Mouse (Mus musculus) layer of hippocampus, adult 6 months (tissue): ENCODE results near the gene Zfp955a. TPM values are rescaled to one million over a fixed set of nuclear protein-coding genes. Genes with fewer than 3 reads are reported as not detected.

ENCODE experiments used
- long read RNA-seq, 2 experiments: library from polyadenylated mRNA; unstranded; transcript quantifications; one replicate each; pipeline ENCODE4 v2.0.0; 2019 to 2020
- polyA plus RNA-seq: library from polyadenylated mRNA; unstranded; fragments of <200 nt; fragmentation: Nextera tagmentation; gene quantifications from 2 replicates; pipeline ENCODE4 v1.2.3, GENCODE M21; 2021

Zfp955a gene
- polyA plus RNA-seq = 4.3 and 4.9 TPM in 2 replicates
- long read RNA-seq, experiment 1, transcript Zfp955a-201 (4 exons, 3,544 nt) = major isoform, 6 of 11 reads
- long read RNA-seq, experiment 1, partial matches to known transcripts = 2 of 11 reads
- long read RNA-seq, experiment 1, other reads (novel, unspliced or antisense) = 3 of 11 reads
- long read RNA-seq, experiment 2, transcript Zfp955a-201 (4 exons, 3,544 nt) = major isoform, 36 of 52 reads
- long read RNA-seq, experiment 2, partial matches to known transcripts = 4 of 52 reads
- long read RNA-seq, experiment 2, other reads (novel, unspliced or antisense) = 12 of 52 reads

DNA sequence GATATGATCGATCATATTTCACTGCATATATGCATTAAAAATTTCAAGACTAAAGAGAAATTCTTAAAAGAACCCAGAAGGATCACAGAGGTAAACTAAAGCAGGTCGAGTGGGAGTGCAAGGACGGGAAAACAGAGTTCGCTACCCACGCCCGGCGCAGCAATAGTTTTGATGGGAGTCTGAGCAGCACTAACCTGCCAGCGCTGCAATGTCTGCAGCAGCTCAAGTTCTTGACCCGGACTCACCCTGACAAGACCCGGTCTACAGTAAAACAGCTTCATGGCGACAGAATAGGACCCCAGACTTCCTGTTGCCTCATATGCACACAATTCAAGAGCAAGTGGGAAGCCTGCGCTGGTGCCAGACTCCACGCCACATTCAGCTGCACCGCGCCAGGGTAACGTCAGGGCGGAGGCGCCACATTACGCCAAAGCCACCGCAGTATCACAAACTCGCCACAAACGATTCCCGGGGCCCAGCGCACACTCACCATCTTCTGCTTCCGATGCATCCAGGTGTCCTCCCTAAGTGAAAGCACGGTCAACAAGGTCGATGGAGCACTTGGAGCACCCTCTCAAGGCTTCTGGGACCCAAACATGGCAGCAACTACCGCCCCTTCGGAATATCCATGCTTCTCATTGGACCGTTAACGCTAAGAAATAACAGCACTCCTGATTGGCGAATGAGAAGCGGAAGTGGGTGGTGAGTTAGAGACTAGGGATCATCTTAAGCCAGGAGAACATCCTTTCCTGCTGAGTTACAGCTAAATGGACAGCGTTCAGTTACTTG lies at the start of gene Zfp955a:
Gene Zfp955a (minus strand): TSS at position 616 of the 789 bp plus-strand sequence.

DNA sequence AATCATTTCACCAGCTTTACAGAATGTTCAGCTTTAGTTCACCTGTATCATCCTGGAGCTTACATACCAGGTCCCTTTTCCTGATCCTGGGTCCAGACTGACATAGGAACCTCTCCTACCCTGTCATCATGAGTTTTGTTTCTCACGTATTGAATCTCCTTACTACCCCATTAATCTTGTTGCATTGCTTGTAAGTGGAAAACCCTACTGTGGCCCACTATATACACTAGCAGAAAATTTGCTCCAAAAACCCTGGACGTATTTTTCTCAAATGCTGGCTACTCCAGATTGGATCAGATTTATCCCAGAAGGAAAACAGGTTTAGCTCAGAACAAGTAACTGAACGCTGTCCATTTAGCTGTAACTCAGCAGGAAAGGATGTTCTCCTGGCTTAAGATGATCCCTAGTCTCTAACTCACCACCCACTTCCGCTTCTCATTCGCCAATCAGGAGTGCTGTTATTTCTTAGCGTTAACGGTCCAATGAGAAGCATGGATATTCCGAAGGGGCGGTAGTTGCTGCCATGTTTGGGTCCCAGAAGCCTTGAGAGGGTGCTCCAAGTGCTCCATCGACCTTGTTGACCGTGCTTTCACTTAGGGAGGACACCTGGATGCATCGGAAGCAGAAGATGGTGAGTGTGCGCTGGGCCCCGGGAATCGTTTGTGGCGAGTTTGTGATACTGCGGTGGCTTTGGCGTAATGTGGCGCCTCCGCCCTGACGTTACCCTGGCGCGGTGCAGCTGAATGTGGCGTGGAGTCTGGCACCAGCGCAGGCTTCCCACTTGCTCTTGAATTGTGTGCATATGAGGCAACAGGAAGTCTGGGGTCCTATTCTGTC lies 34.3 kb upstream of the Zfp955a start, which contains the start of gene Zfp955b:
Gene Zfp955b (plus strand): TSS at position 506 of the 837 bp plus-strand sequence.

DNA sequence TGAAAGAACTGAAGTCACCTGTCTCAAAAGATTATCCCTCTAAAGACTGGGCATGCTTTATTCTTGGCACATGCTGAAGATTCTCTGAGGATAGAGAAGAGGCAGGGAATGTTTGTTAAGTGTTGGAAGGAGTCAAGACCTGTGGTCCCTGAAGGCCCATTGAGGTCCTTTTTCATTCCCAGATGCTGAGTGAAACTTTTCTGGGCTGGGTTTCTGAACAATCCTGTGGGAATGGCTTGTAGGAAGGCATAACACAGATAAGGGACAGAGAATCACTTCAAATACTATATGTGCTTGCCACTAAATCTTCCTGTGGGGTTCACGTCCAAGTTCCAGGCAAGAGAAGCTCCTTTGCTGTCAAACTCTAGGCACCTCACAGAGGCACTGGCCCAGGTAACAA lies 9.4 kb upstream of the Zfp955a start, which contains the start of gene Olfr63:
Gene Olfr63 (plus strand): TSS at position 301 of the 400 bp plus-strand sequence.

DNA sequence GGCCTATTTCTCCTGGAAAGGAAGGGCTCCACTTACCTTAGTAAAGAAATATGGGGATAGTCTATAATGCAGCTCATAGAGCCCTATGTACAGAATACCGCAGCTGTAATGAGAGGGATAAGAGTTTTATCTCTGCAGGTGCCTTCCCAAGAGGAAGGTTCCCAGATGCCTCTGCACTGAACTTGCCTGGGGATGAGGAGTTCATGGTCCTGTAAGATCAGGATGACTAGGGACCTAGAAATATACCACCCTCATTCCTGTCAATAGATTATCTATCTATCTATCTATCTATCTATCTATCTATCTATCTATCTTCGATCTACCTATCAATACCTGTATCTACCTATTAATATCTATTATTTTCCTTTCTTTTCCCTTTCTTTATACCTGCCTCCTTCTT lies 33.4 kb downstream of the Zfp955a start, which contains the start of gene Olfr1564:
Gene Olfr1564 (minus strand): TSS at position 101 of the 400 bp plus-strand sequence.

DNA sequence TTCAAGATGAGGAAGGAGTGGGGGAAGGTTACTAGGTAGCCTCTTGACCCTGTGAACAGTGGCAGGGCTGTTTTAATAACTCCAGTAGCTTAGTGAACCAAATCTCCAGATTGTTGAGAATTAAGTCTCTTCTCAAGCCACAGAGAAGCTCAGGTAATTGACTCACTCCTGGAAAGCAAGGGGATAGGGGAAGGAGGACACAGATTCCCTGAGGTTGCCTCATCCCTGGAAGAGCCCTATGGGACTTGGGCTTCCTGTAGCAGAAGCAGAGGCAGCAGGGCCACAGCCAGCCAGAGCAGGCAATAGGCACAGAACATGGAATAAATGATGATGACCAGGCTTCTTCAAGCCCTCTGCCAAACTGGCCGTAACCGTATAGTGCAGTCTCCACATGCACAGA lies 63.9 kb downstream of the Zfp955a start, which contains the start of gene Olfr239:
Gene Olfr239 (plus strand): TSS at position 301 of the 400 bp plus-strand sequence.

Other genes with a start within 250 kb of the Zfp955a start
- 9.0 and 10.2 TPM in 2 replicates for gene Zfp763, start 221.7 kb downstream of the Zfp955a start, polyA plus RNA-seq
- gene 4921501E09Rik, start 187.1 kb downstream of the Zfp955a start, polyA plus RNA-seq = not detected in 2 replicates
- gene Zfp563, start 165.8 kb downstream of the Zfp955a start, polyA plus RNA-seq = 9.9 TPM in 2 replicates
- 0.84 and 0.85 TPM in 2 replicates for gene Morc2b, start 115.5 kb downstream of the Zfp955a start, polyA plus RNA-seq
- not detected in 2 replicates for gene Olfr55, start 86.7 kb downstream of the Zfp955a start, polyA plus RNA-seq
- gene Olfr239, start 63.8 kb downstream of the Zfp955a start, polyA plus RNA-seq = not detected in 2 replicates
- gene Olfr1564, start 33.5 kb downstream of the Zfp955a start, polyA plus RNA-seq = not detected in 2 replicates
- gene Olfr63, start 9.5 kb upstream of the Zfp955a start, polyA plus RNA-seq = 0.01 TPM in 1 of 2 replicates, not detected in the other
- 9.6 and 12.1 TPM in 2 replicates for gene Zfp955b, start 34.4 kb upstream of the Zfp955a start, polyA plus RNA-seq
- gene Zfp81, start 103.7 kb upstream of the Zfp955a start, polyA plus RNA-seq = 5.0 and 5.7 TPM in 2 replicates
- 5.3 and 5.4 TPM in 2 replicates for gene Zfp101, start 139.5 kb upstream of the Zfp955a start, polyA plus RNA-seq
- not detected in 2 replicates for gene Actl9, start 177.8 kb upstream of the Zfp955a start, polyA plus RNA-seq